Mouse (Mus musculus) T-helper 17 cell (primary cell): ENCODE results near the gene Vgll4.
"Not testable (repeated sequence)": the region's sequence is repeated elsewhere in the genome, so short reads cannot be mapped to it uniquely, and the experiment has no call there.

ENCODE experiments used
- in situ Hi-C, 2 experiments: fragments of 300-600 bp; cut with MboI, MseI; formaldehyde crosslinking; loops; 1 replicate in 1 of 2; 2 replicates in 1 of 2; pipeline ENCODE4 v1.15.1; 2025; ENCODE audit warnings: high pct_unique_total_duplicates in 2 of 2

Gene Vgll4

DNA sequence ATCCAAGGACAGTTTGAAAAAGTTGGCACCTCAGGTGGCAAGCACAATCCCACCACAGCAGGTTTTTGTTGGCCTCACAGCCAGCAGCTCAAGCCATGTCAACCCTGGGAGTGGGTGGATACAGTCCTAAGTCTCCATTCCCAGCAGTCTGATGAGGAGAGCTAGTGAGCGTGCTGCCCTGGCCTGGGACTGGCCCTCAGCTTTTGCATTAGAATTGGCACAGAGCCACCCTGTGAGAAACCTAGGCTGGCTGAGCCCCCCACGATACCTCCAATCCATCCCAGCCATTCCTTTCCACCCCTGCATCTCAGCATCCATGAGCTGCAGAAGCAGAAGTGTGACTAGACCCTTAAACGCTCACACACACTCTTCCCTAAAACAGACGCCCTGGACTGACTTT is 67.9 kb downstream of the Vgll4 start:
- in situ Hi-C loops, result loop anchor here in 1 of 2 experiments (5.0 to 25.0 kb wide), 3 partner anchors 45 to 1240 kb away; no protein-coding TSS in a partner anchor

GRCm38 (mm10) chr6:114901321-114901824 is 68.4 kb downstream of the Vgll4 start:
- in situ Hi-C loops, result loop anchor here in 1 of 2 experiments (5.0 to 25.0 kb wide), 3 partner anchors 44 to 1239 kb away; no protein-coding TSS in a partner anchor

GRCm38 (mm10) chr6:114900194-114900593 is 69.6 kb downstream of the Vgll4 start:
- in situ Hi-C loops, result loop anchor here in 1 of 2 experiments (5.0 to 25.0 kb wide), 3 partner anchors 43 to 1238 kb away; no protein-coding TSS in a partner anchor

GRCm38 (mm10) chr6:114899652-114900051 is 70.1 kb downstream of the Vgll4 start:
- in situ Hi-C loops, result loop anchor here in 1 of 2 experiments (5.0 to 25.0 kb wide), 3 partner anchors 42 to 1237 kb away; no protein-coding TSS in a partner anchor

DNA sequence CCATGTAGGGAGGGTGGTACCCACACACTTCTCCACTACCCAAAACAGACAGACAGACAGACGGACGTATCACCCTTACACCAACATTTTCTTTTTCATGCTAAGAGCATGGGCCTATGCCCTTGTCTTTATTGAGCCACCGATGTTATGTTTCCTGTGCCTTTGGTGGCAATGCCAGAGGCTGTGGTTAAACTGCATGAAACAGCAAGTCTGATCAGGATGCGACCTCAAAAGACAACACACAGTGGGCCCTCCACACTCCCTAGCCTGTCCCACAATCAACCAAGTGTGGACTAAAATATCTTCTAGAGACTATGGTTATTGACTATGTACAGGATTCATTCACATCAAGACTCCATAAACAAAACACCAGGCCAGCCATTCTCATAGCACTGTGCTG is 70.8 kb downstream of the Vgll4 start:
- in situ Hi-C loops, result no loop called here

GRCm38 (mm10) chr6:114896281-114896680 is 73.5 kb downstream of the Vgll4 start:
- in situ Hi-C loops, result no loop called here

DNA sequence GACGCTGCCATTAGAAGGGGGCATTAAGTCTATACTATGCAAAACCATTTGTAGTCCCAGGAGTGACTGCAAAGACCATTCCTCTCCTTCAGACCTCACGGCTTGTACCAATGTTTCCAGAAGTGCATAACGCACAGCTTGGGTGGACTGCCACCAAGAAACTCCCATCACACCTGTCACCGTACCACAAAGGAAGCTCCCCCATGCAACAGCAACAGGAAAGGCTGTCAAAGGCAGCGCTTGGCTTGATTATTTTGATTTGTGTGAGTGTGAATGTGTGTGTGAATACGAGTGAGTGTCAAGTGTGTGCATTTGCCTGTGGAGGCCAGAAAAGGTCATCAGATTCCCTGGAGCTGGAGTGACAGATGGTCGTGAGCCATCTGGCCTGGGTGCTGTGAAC is 74.6 kb downstream of the Vgll4 start:
- in situ Hi-C loops, result no loop called here

DNA sequence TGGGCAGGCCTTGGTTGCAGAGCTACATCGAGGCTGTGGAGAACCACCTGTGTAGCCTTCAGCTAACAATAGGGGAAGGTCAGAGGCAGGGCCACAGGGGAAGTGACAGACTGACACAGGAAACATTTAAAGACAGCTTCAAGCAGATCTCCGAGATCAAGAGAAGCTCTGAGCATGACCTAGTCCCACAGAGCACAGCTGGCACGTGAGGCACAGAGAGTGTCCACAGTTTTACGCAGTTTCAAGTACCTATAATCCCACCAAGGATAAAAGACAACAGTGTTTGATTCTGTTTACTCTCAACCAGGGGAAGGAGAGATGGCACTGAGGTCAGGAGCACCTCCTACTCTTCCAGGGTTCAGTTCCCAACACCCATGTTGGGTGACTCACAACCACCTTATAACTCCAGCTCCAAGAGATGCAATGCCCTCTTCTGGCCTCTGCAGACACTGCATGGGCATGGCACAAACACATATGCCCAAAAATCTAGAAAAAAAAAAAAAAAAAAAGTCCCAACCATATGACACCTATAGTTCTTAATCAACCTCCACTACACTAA is 75.2 kb downstream of the Vgll4 start:
- in situ Hi-C loops, result no loop called here

DNA sequence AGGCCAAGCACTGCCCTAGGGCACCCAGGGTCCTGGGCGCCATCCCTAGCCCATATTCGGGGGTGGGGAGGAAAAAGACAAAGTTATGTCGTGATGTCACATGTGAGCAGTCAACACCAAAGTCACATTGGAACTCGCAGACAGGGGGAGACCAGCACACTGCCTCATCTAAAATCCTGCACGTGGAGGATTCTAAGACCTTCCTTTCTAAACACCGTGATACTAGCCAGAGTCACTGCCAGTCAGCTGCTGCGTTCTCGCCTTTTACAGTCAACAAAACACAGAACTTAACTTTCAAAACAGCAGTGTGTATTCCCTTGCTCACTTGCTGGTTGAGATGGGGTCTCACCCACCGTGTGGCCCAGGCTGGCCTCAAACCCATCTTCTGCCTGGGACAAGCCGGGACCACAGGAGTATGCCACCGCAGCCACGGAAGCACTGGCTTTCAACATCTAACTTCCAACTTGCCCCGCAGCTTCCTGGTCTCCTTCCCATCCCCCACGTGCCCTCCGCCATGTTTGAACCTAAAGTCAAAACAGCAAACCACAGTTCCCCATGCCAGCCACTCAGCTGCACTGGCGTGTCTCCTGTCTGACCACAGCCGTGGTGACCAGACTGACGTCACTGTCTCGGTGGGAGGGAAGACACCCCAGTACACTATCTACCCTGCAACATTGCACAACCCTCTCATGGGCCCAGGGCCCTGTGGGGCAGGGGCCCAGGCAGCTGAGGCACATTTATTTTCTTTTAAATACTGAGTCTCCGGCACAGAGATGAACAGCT is 76.2 kb downstream of the Vgll4 start:
- in situ Hi-C loops, result no loop called here

DNA sequence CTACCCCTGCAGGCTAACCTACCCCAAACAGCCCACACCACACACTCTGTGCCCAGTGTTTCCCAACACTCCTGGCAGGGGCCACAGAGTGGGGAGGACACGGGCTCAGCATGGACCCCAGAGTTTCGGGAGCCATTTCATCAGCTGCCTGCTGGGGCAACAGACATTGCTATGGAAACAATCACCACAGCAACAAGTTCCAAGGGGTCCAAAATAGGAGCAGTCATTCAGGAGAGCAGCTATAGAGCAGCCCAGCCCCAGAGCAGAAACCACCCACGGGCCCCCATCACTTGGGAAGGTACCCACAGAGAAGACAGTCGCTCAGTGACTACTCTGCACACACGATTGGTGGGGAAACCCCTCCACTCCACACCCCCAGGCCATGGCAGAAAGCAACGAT is 77.4 kb downstream of the Vgll4 start:
- in situ Hi-C loops, result no loop called here

GRCm38 (mm10) chr6:114891771-114892170 is 78.0 kb downstream of the Vgll4 start:
- in situ Hi-C loops, result no loop called here

- in situ Hi-C loops, result no loop called here
Observed at GRCm38 (mm10) chr6:114891272-114891671, 78.5 kb downstream of the Vgll4 start.

- in situ Hi-C loops, result no loop called here
Observed at GRCm38 (mm10) chr6:114890411-114891115, 79.2 kb downstream of the Vgll4 start.

DNA sequence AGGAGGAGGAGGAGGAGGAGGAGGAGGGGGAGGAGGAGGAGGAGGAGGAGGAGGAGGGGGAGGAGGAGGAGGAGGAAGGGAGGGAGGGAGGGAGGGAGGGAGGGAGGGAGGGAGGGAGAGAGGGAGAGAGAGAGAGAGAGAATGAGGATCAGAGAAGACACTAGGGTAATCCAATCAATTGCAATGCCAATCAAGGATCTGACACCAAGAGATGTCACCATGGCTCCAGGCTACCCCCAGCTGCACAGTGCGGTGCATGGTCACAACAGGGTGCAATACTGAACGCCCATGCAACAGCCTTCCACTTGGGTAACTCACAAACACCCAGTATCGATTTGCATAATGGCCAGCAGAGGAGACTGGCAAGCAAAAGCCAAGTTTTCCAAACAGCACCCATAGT is 79.8 kb downstream of the Vgll4 start:
- in situ Hi-C loops, result not testable (repeated sequence)

- in situ Hi-C loops, result no loop called here
Observed at GRCm38 (mm10) chr6:114888922-114889321, 80.9 kb downstream of the Vgll4 start.

- in situ Hi-C loops, result no loop called here
Observed at GRCm38 (mm10) chr6:114886504-114887361, 83.1 kb downstream of the Vgll4 start.

DNA sequence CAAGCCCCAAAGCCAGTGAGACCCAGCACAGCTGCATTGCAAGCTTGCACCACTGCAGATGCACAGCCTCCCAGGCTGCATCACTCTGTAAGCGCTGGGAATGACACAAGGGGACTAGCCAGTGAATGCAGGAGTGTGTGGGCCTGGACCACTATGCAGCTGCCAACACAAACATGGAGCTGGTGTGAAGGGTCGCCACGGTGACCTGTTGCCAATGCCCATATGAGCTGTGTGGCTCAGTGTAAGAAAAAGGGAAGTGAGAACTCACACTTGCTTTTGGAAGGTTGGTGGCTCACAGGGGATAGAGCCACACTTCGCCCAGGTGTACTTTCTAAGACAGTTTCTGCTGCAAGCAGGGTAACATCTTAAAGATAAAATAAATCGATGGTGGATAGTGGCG is 83.8 kb downstream of the Vgll4 start:
- in situ Hi-C loops, result no loop called here

- in situ Hi-C loops, result no loop called here
Observed at GRCm38 (mm10) chr6:114885129-114885528, 84.7 kb downstream of the Vgll4 start.

GRCm38 (mm10) chr6:114883261-114883740 is 86.5 kb downstream of the Vgll4 start:
- in situ Hi-C loops, result no loop called here

DNA sequence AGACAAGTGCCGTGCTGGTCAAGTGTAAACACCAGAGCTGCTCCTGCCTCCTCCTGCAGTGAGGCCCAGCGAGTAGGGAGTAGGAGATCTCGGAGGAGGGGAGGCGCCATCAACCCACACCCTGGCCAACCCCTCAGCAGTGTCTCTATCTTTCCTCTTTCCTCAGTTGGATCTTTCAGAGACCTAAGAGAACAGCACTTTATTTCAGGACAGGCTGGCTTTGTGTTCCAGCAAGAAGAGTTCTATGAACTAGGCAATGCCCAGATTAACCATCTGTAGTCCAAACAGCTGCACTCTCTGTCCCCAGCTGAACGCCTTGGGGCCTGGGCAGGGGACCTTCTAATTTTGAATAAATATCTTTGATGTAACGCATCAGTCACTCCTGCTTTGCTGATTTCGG is 87.1 kb downstream of the Vgll4 start:
- in situ Hi-C loops, result no loop called here

DNA sequence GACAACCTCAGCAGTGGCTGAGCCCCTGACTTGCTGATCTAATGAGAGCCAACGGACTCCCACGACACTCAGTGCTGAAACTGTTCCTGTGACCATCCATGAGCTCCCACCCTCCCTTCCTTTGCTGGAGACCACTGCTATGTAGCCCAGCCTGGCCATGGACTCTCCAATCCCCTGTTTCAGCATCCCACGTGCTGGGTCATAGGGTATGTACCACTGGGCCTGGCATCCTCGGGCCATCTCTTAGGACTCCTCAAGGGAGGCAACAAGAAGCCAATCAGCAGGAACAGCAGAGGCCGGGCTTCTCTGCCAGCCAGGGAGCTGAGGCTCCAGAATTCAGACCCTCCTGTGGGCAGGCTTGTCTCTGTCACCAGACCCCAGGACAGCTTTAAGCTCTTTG is 87.6 kb downstream of the Vgll4 start:
- in situ Hi-C loops, result no loop called here
